Mouse (Mus musculus): Measurements from ENCODE around the gene Zfp51. TPM values are rescaled to one million over a fixed set of nuclear protein-coding genes. Genes with fewer than 3 reads are reported as not detected.

The Zfp51 gene
- total RNA-seq, 2 experiments from 2014 or later = 8.8 to 10.2 TPM

Other genes starting within 250 kb of the Zfp51 start
- not detected for gene Vmn1r234, start 224.3 kb upstream of the Zfp51 start, total RNA-seq (2021)
- gene Vmn1r235, start 194.0 kb upstream of the Zfp51 start, total RNA-seq (2021) = not detected
- not detected for gene Vmn1r236, start 167.4 kb upstream of the Zfp51 start, total RNA-seq (2021)
- gene Vmn1r237, start 138.5 kb upstream of the Zfp51 start, total RNA-seq (2021) = not detected
- gene Zfp677, start 66.6 kb upstream of the Zfp51 start, total RNA-seq (2021) = 1 to 10 TPM; 5.0 to 5.2 TPM
- 1 to 10 TPM; 2.7 to 3.0 TPM for gene Zfp54, start 27.1 kb upstream of the Zfp51 start, total RNA-seq (2021)
- gene Zfp53, start 38.6 kb downstream of the Zfp51 start, total RNA-seq (2021) = 1 to 10 TPM; 6.9 to 7.5 TPM
- gene Zfp52, start 85.2 kb downstream of the Zfp51 start, total RNA-seq (2021) = 10 to 100 TPM; 28.1 to 30.6 TPM
- gene Zfp948, start 116.6 kb downstream of the Zfp51 start, total RNA-seq (2021) = 10 to 100 TPM; 13.7 to 15.5 TPM
- gene Zfp983, start 200.2 kb downstream of the Zfp51 start, total RNA-seq (2021) = 1 to 10 TPM; 6.5 to 7.3 TPM
- gene Gm10226, start 241.5 kb downstream of the Zfp51 start, total RNA-seq (2021) = 1 to 10 TPM; 4.1 to 5.8 TPM

All from adrenal gland, postnatal 4 days (tissue).